Mouse (Mus musculus) liver, embryonic 14.5 days (tissue): Measurements from ENCODE around the gene Fbxo17. TPM values are rescaled to one million over a fixed set of nuclear protein-coding genes. Genes with fewer than 3 reads are reported as not detected.
A peak's percentile ranks its signal among the peaks of the same experiment; 100 is the strongest.

ENCODE experiments used
- ATAC-seq: fragments of 200-750 bp; cut with Nextera tagmentation; 2 replicates; pipeline ENCODE4 v1.8.0; 2017; ENCODE audit warnings: moderate number of reproducible peaks, mild to moderate bottlenecking, moderate library complexity; ENCODE audit not compliant: insufficient read depth
- DNase-seq, 3 experiments: peaks; one replicate each; pipeline ENCODE4 v3.0.0-alpha.2; 2012 to 2013; ENCODE audit warnings: low read depth in 3 of 3, low spot score in 3 of 3
- H3K27ac ChIP-seq: fragments of 300-500 bp; sonication (generic); 2 replicates; pipeline ENCODE4 v1.5.1; 2014; ENCODE audit warnings: moderate library complexity, mild to moderate bottlenecking, control low read depth, inconsistent platforms
- H3K27me3 ChIP-seq: fragments of 300-500 bp; sonication (generic); 2 replicates; pipeline ENCODE4 v1.6.1; 2014; ENCODE audit warnings: mild to moderate bottlenecking, low read length, moderate library complexity; ENCODE audit not compliant: control insufficient read depth, insufficient read depth
- H3K36me3 ChIP-seq: fragments of 300-500 bp; sonication (generic); replicated peaks from 2 replicates; pipeline ENCODE4 v1.6.1; 2014; ENCODE audit warnings: low read depth; ENCODE audit not compliant: control insufficient read depth, insufficient read depth
- H3K4me1 ChIP-seq, 2 experiments: fragments of 200-500 bp in 1 of 2; fragments of 300-500 bp in 1 of 2; sonication (generic) in 1 of 2; replicated peaks; 2 replicates each; pipeline ENCODE4 v1.6.1; 2012 to 2014; ENCODE audit warnings: antibody characterized with exemption in 1 of 2, inconsistent platforms in 1 of 2, low read length in 1 of 2; ENCODE audit not compliant: control insufficient read depth in 2 of 2, insufficient read depth in 2 of 2
- H3K4me2 ChIP-seq: fragments of 300-500 bp; sonication (generic); 2 replicates; pipeline ENCODE4 v1.6.1; 2014; ENCODE audit warnings: low read depth, mild to moderate bottlenecking, control low read depth, moderate library complexity
- H3K4me3 ChIP-seq, 2 experiments: fragments of 200-500 bp in 1 of 2; fragments of 300-500 bp in 1 of 2; sonication (generic) in 1 of 2; 2 replicates each; pipeline ENCODE4 v1.5.1; 2012 to 2014; ENCODE audit warnings: low read depth in 2 of 2, low read length in 2 of 2, mild to moderate bottlenecking in 2 of 2, control low read depth in 1 of 2, inconsistent platforms in 1 of 2, moderate library complexity in 1 of 2; ENCODE audit not compliant: insufficient read depth in 1 of 2
- H3K9ac ChIP-seq: fragments of 300-500 bp; sonication (generic); replicated peaks from 2 replicates; pipeline ENCODE4 v1.6.1; 2014; ENCODE audit warnings: mild to moderate bottlenecking, control low read depth, moderate library complexity
- H3K9me3 ChIP-seq: fragments of 300-500 bp; sonication (generic); 2 replicates; pipeline ENCODE4 v1.6.1; 2016; ENCODE audit warnings: low read length, mixed read lengths; ENCODE audit not compliant: control insufficient read depth
- CTCF ChIP-seq: IDR thresholded peaks from 2 replicates; pipeline ENCODE4 v1.5.1; 2016; ENCODE audit warnings: antibody characterized with exemption, low read depth, control low read depth
- EP300 ChIP-seq: IDR thresholded peaks from 2 replicates; pipeline ENCODE4 v1.6.1; 2016; ENCODE audit warnings: antibody characterized with exemption, low read depth
- WGBS: fragments of 180-500 bp; shearing (Covaris S2); extraction: QIAGEN DNeasy Blood & Tissue Kit; methylation state at CpG from one replicate; pipeline ENCODE4 v1.1.7; 2014; ENCODE audit not compliant: insufficient replicate concordance; 5-methylcytosine and 5-hydroxymethylcytosine counted together
- polyA plus RNA-seq, 2 experiments: library from polyadenylated mRNA; depleted of rRNA in 1 of 2; stranded (reverse) in 1 of 2; unstranded in 1 of 2; fragments of >200 nt; fragmentation: Nextera tagmentation in 1 of 2; extraction: Ambion mirVana in 1 of 2; gene quantifications; 2 replicates each; pipeline versions ENCODE4 v1.2.1 to v1.2.3; 2012 to 2014

The Fbxo17 gene
- polyA plus RNA-seq, 2 experiments, result 0.76 to 0.93 TPM

DNA sequence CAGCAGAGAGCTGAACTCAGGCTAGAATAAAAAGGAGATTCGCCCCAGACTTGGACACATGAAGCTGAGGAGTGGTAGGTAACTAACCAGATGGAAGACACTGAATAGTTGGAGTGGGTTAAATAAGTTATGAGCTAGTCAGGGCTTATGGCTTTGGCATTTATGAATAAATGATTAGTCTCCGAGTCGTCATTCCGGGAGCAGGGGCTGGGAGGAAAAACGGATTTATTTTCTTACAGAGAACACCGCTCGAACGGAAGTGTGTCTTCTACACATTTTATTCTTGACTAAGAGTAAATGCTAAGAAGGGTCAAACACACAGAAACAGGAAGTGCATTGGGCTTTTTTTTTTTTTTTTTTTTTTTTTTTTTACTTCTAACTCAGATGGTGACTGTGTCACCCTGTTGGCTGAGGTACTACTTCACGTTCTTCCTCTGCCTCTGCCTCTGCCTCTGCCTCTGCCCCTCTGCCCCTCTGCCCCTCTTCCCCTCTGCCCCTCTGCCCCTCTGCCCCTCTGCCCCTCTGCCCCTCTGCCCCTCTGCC is 13.9 kb upstream of the Fbxo17 start:
- Histone ChIP-seq H3K4me2 (no peak overlapping the region), H3K9ac (no peak overlapping the region), H3K27me3 (no peaks in the 10 kb centered on the region), H3K36me3 (no peaks in the 10 kb centered on the region), H3K27ac (no peak overlapping the region), H3K9me3 (no peaks in the 10 kb centered on the region), H3K4me3 (no peak overlapping the region), H3K4me1 (no peaks in the 10 kb centered on the region)
- ATAC-seq, result no peak
- 53% methylated on average over 9 of the region's 9 CpGs for WGBS
- TF ChIP-seq EP300 (no peak), CTCF (no peak)
- DNase-seq, result no peak

DNA sequence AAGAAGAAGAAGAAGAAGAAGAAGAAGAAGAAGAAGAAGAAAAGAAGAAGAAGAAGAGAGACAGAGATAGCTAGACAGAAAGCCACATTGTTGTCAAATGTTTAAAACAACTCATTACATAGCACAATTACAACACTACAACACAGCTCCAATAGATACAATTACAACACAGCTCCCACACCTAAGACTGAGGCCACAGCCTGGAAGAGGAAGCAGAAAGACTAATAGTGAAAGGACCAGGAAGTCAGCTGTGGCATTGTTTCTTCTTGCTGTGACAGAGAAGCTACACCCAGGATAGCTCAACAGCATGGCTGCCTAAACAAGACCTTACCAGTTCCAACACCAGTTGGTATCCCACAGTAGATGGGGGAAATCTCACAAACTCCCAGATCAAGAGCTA is 7.2 kb upstream of the Fbxo17 start:
- DNase-seq, result no peak
- no peak for ATAC-seq
- TF ChIP-seq CTCF, result no peak
- no peaks in the 10 kb centered on the region for H3K27me3 ChIP-seq
- H3K4me2 ChIP-seq, result no peak overlapping the region
- no peak overlapping the region for H3K4me3 ChIP-seq
- no peaks in the 10 kb centered on the region for H3K36me3 ChIP-seq
- H3K9me3 ChIP-seq, result no peaks in the 10 kb centered on the region
- no peaks in the 10 kb centered on the region for H3K4me1 ChIP-seq
- H3K27ac ChIP-seq, result no peak overlapping the region
- H3K9ac ChIP-seq, result no peak overlapping the region

DNA sequence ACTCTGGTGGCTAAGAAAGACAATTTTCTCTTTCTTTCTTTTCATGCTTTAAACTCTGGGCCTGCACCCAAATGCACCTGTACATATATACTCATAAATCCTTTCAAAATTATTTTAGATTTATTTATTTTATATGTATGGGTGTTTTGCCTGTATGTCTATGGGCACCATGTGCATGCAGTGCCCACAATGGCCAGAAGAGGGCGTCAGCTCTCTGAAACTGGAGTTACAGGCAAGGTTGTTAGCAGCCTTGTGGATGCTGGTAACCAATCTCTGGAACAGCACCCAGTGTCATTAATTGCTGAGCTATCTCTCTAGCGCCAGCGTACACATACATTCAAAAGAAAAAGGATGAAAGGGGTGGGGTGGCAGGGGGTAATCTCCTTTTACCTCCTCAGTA is 5.6 kb upstream of the Fbxo17 start:
- WGBS, result 60% methylated on average over 3 of the region's 3 CpGs
- Histone ChIP-seq H3K36me3 (no peaks in the 10 kb centered on the region), H3K27me3 (no peaks in the 10 kb centered on the region; the same call in 1 of the 2 replicates), H3K27ac (no peak overlapping the region), H3K9me3 (no peaks in the 10 kb centered on the region), H3K4me2 (no peak overlapping the region), H3K9ac (no peak overlapping the region), H3K4me1 (no peaks in the 10 kb centered on the region), H3K4me3 (no peak overlapping the region)
- no peak for ATAC-seq
- no peak for DNase-seq
- TF ChIP-seq CTCF (peak; percentile 57), EP300 (no peak)

DNA sequence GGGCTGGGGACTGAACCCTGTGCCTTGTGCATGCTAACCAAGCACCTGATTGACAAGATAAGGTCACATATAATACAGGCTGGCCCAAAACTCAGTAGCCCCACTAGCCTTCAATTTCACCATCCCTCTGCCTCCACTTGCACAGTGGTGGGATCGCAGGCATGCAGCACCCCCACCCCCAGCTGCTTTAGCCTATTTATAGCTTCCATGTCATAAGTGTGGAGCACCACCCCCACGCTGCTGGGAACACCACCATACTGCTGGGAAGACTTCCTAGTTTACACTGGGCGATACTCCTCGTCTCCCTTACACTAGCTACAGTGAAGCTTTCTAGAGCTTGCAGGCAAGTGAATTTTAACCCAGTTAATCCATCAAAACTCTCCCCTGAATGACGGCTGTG is 1.9 kb upstream of the Fbxo17 start:
- no peak overlapping the region for H3K4me2 ChIP-seq
- H3K4me3 ChIP-seq, result no peak overlapping the region
- no peak overlapping the region for H3K9ac ChIP-seq
- no peak for ATAC-seq
- no peaks in the 10 kb centered on the region for H3K36me3 ChIP-seq
- no peak for TF ChIP-seq EP300
- no peak for TF ChIP-seq CTCF
- no peak overlapping the region for H3K27ac ChIP-seq
- 67% methylated on average over 5 of the region's 5 CpGs for WGBS
- H3K4me1 ChIP-seq, result no peaks in the 10 kb centered on the region
- H3K27me3 ChIP-seq, result no peaks in the 10 kb centered on the region; the same call in 1 of the 2 replicates
- no peaks in the 10 kb centered on the region for H3K9me3 ChIP-seq
- no peak for DNase-seq

DNA sequence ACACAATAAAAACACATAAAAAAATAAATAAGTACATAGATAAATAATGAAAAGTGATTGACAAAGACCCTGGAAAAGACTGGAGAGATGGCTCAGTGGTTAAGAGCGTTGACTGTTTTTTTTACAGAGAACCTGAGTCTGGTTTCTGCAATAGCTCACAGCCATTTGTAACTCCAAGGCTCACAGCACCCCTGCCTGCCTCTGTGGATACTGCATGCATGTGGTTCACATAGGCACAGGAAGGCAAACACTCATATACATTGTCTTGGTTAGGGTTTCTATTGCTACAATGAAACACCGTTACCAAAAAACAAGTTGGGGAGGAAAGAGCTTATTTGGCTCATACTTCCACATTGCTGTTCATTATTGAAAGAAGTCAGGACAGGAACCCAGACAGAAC is 1.0 kb upstream of the Fbxo17 start:
- H3K36me3 ChIP-seq, result no peaks in the 10 kb centered on the region
- DNase-seq, result no peak
- no peak overlapping the region for H3K4me3 ChIP-seq
- ATAC-seq, result no peak
- H3K27ac ChIP-seq, result no peak overlapping the region
- no peaks in the 10 kb centered on the region for H3K9me3 ChIP-seq
- H3K27me3 ChIP-seq, result no peaks in the 10 kb centered on the region; the same call in 1 of the 2 replicates
- no peak overlapping the region for H3K4me2 ChIP-seq
- 65% methylated on average over 2 of the region's 2 CpGs for WGBS
- no peaks in the 10 kb centered on the region for H3K4me1 ChIP-seq
- no peak for TF ChIP-seq EP300
- TF ChIP-seq CTCF, result 0 out of 2 replicates have a peak, but pooled peaks have one; percentile 1
- no peak overlapping the region for H3K9ac ChIP-seq
